Mouse (Mus musculus): ENCODE measurements at regions not wholly inside any gene's neighbourhood (a gene's known extent, or its start where the extent isn't known, plus 50 kb on each side); places are given as distances from the start of the nearest gene placed in this dataset.

- DNase-seq = no peak
These were observed 326.4 kb downstream of the Tns1 start for GRCm38 (mm10) chr1:73797858-73798257.

GRCm38 (mm10) chr1:73797413-73797812, 326.8 kb downstream of the Tns1 start:
- DNase-seq = no peak

- DNase-seq = no peak
These were observed 330.4 kb downstream of the Tns1 start for GRCm38 (mm10) chr1:73793871-73794270.

GRCm38 (mm10) chr1:73793256-73793655, 331.0 kb downstream of the Tns1 start:
- peak; percentile 3 for DNase-seq

GRCm38 (mm10) chr1:73792311-73792710, 331.9 kb downstream of the Tns1 start:
- no peak for DNase-seq

- no peak for DNase-seq
These were observed 336.6 kb downstream of the Tns1 start for GRCm38 (mm10) chr1:73787666-73788065.

- no peak for DNase-seq
These were observed 337.0 kb downstream of the Tns1 start for GRCm38 (mm10) chr1:73787224-73787623.

- no peak for DNase-seq
These were observed 340.9 kb downstream of the Tns1 start for GRCm38 (mm10) chr1:73783303-73783702.

GRCm38 (mm10) chr1:73782871-73783270, 341.4 kb downstream of the Tns1 start:
- no peak for DNase-seq

GRCm38 (mm10) chr1:73771773-73772172, 352.5 kb downstream of the Tns1 start:
- DNase-seq = no peak

- no peak for DNase-seq
These were observed 353.6 kb downstream of the Tns1 start for GRCm38 (mm10) chr1:73770631-73771030.

- DNase-seq = no peak
These were observed 359.5 kb downstream of the Tns1 start for GRCm38 (mm10) chr1:73764611-73765333.

- DNase-seq = no peak
These were observed 365.9 kb downstream of the Tns1 start for GRCm38 (mm10) chr1:73758110-73759061.

- no peak for DNase-seq
These were observed 368.5 kb downstream of the Tns1 start for GRCm38 (mm10) chr1:73755791-73756190.

GRCm38 (mm10) chr1:73754928-73755327, 369.3 kb downstream of the Tns1 start:
- DNase-seq = no peak

- DNase-seq = no peak
These were observed 371.1 kb downstream of the Tns1 start for GRCm38 (mm10) chr1:73753157-73753556.

GRCm38 (mm10) chr1:73748702-73749101, 375.5 kb downstream of the Tns1 start:
- no peak for DNase-seq

- no peak for DNase-seq
These were observed 379.6 kb downstream of the Tns1 start for GRCm38 (mm10) chr1:73744555-73745234.

- DNase-seq = no peak
These were observed 380.3 kb downstream of the Tns1 start for GRCm38 (mm10) chr1:73743737-73744554.

GRCm38 (mm10) chr1:73737083-73737482, 387.2 kb downstream of the Tns1 start:
- DNase-seq = no peak

- DNase-seq = no peak
These were observed 395.9 kb downstream of the Tns1 start for GRCm38 (mm10) chr1:73728377-73728776.

GRCm38 (mm10) chr1:73727781-73728180, 396.5 kb downstream of the Tns1 start:
- no peak for DNase-seq
